Mouse (Mus musculus): ENCODE measurements at regions not wholly inside any gene's neighbourhood (a gene's known extent, or its start where the extent isn't known, plus 50 kb on each side); places are given as distances from the start of the nearest gene placed in this dataset.

- DNase-seq (ENCODE audit: low read depth) = peak; percentile 2
Measured at GRCm38 (mm10) chr6:26205991-26206390, 396.9 kb upstream of the Pot1a start.
